Mouse (Mus musculus): Measurements from ENCODE around the gene Stkld1. TPM values are rescaled to one million over a fixed set of nuclear protein-coding genes. Genes with fewer than 3 reads are reported as not detected.

Gene Stkld1
- polyA plus RNA-seq, 2 experiments = 0.18 TPM; not detected in 1

DNA sequence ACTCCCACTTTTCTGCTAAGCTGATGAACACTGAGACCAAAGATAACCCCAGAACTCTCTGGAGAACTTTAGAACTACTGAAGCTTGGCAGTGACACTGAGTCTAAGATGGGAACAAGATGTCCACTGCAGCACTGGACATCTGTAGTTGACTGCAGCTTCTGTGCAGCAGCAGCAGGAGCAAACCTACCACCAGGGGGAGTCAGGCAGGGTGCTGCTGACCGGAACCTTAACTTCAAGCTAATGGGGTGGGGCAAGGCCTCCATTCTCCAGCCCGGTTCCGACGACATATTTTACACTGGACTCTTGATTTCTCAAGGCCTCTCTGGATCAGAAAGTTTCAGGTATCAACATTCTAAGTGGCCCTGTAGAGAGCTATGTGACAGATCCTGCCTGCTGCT lies 26.7 kb upstream of the Stkld1 start:
- peak; percentile 23 for DNase-seq (ENCODE audit: low spot score)
- H3K9me3 ChIP-seq (ENCODE audit: control insufficient read depth, low read length) = no peaks in the 10 kb centered on the region
- TF ChIP-seq POLR2A (IDR thresholded peaks at IDR 0.05; ENCODE audit: borderline replicate concordance, extremely low read depth, insufficient read depth, insufficient read length) = no peak
- no peak overlapping the region for H3K9ac ChIP-seq (ENCODE audit: low read depth, low read length, severe bottlenecking)
- H3K4me2 ChIP-seq (replicated peaks; ENCODE audit: low read depth, low read length, severe bottlenecking) = no peak overlapping the region
- peaks cover 27% of the 10 kb centered on the region for H3K4me1 ChIP-seq (ENCODE audit: control insufficient read depth, insufficient read depth, low read length)
- H3K27ac ChIP-seq (replicated peaks; ENCODE audit: low read depth, low read length) = no peak overlapping the region
- H3K36me3 ChIP-seq (ENCODE audit: control insufficient read depth, insufficient read depth, low read length) = peaks cover 53% of the 10 kb centered on the region
- 68% methylated on average over 4 of the region's 4 CpGs for WGBS
- H3K4me3 ChIP-seq (replicated peaks; ENCODE audit: low read length) = no peak overlapping the region
- no peak for ATAC-seq (ENCODE audit: low FRiP score, low read depth)
- no peaks in the 10 kb centered on the region for H3K27me3 ChIP-seq (ENCODE audit: control insufficient read depth, insufficient read depth, low read length)

- Histone ChIP-seq H3K9me3 (ENCODE audit: control insufficient read depth, low read length) (no peaks in the 10 kb centered on the region), H3K27ac (replicated peaks; ENCODE audit: low read depth, low read length) (no peak overlapping the region), H3K9ac (ENCODE audit: low read depth, low read length, severe bottlenecking) (peak overlapping the region; percentile 95), H3K27me3 (ENCODE audit: control insufficient read depth, insufficient read depth, low read length) (no peaks in the 10 kb centered on the region), H3K4me1 (ENCODE audit: control insufficient read depth, insufficient read depth, low read length) (peaks cover 24% of the 10 kb centered on the region), H3K36me3 (ENCODE audit: control insufficient read depth, insufficient read depth, low read length) (peaks cover 70% of the 10 kb centered on the region), H3K4me3 (replicated peaks; ENCODE audit: low read length) (peak overlapping the region; percentile 83), H3K4me2 (replicated peaks; ENCODE audit: low read depth, low read length, severe bottlenecking) (peak overlapping the region; percentile 79)
- TF ChIP-seq POLR2A (IDR thresholded peaks at IDR 0.05; ENCODE audit: borderline replicate concordance, extremely low read depth, insufficient read depth, insufficient read length) = no peak
- DNase-seq (ENCODE audit: low spot score) = no peak
- 84% methylated on average over 18 of the region's 18 CpGs for WGBS
- ATAC-seq (ENCODE audit: low FRiP score, low read depth) = no peak
These were observed 25.0 kb upstream of the Stkld1 start for GRCm38 (mm10) chr2:26908710-26909386.

- peak overlapping the region; percentile 95 for H3K9ac ChIP-seq (ENCODE audit: low read depth, low read length, severe bottlenecking)
- no peaks in the 10 kb centered on the region for H3K27me3 ChIP-seq (ENCODE audit: control insufficient read depth, insufficient read depth, low read length)
- no peak for TF ChIP-seq POLR2A (IDR thresholded peaks at IDR 0.05; ENCODE audit: borderline replicate concordance, extremely low read depth, insufficient read depth, insufficient read length)
- peak overlapping the region; percentile 79 for H3K4me2 ChIP-seq (replicated peaks; ENCODE audit: low read depth, low read length, severe bottlenecking)
- no peak overlapping the region for H3K27ac ChIP-seq (replicated peaks; ENCODE audit: low read depth, low read length)
- peak overlapping the region; percentile 83 for H3K4me3 ChIP-seq (replicated peaks; ENCODE audit: low read length)
- ATAC-seq (ENCODE audit: low FRiP score, low read depth) (no peak), DNase-seq (ENCODE audit: low spot score) (no peak)
- H3K9me3 ChIP-seq (ENCODE audit: control insufficient read depth, low read length) = no peaks in the 10 kb centered on the region
- H3K4me1 ChIP-seq (ENCODE audit: control insufficient read depth, insufficient read depth, low read length) = peaks cover 24% of the 10 kb centered on the region
- H3K36me3 ChIP-seq (ENCODE audit: control insufficient read depth, insufficient read depth, low read length) = peaks cover 74% of the 10 kb centered on the region
These were observed 24.5 kb upstream of the Stkld1 start for GRCm38 (mm10) chr2:26909387-26909784.

DNA sequence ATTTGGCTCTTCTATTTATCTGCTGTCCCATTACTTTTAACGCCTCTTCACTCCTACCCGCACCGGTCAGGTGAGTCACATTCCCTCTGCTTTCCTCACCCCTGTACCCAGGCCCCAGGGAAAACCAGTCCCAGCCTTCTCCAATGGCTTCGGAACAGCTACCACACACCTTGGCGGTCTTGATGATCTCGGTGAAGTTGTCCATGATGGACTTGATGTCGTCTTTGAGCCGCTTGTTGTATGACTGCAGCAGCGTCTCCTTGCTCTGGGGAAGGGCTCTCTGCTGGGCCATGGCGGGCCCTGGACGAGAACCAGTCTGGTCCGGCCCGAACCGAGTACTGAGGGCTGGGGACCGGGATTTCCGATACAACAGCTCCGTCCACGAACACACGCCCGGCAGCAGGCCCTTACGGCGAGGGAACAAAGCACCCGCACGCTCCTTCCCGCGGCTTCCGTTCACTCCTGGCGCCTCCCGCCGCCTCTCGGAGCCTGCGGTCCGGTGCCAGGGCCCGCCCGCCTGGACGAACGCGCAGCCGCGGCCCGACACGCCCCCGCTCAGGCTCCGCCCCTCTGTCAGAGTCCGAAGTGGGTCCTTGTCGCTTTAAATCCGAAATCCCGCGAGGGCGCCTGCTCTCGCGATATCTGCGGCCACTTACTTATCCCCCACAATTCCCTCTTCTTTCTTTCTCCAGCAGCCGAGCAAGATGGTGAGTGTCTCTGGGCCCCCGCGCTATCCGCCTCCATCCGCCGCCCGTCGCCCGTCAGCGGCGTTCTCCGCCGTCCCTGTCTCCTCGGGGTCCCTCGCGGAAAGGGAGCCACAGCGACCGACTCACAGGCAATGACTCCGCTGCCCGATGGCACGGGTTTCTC lies 23.5 kb upstream of the Stkld1 start, which contains the start of the genes Med22 and Rpl7a:
Med22 (minus strand) TSS at position 554 of the 870 bp plus-strand sequence.
Rpl7a (plus strand) TSS at position 641 of the 870 bp plus-strand sequence.
- WGBS = under 1% methylated on average over 64 of the region's 74 CpGs
- Histone ChIP-seq H3K9me3 (ENCODE audit: control insufficient read depth, low read length) (no peaks in the 10 kb centered on the region), H3K9ac (ENCODE audit: low read depth, low read length, severe bottlenecking) (peak within 1 kb of the TSS; percentile 95), H3K4me3 (replicated peaks; ENCODE audit: low read length) (peak within 1 kb of the TSS; percentile 83), H3K4me1 (ENCODE audit: control insufficient read depth, insufficient read depth, low read length) (peaks cover 27% of the 10 kb centered on the region), H3K27ac (replicated peaks; ENCODE audit: low read depth, low read length) (peak within 1 kb of the TSS; percentile 94), H3K36me3 (ENCODE audit: control insufficient read depth, insufficient read depth, low read length) (peaks cover 65% of the 10 kb centered on the region), H3K4me2 (replicated peaks; ENCODE audit: low read depth, low read length, severe bottlenecking) (peak within 1 kb of the TSS; percentile 97), H3K27me3 (ENCODE audit: control insufficient read depth, insufficient read depth, low read length) (no peaks in the 10 kb centered on the region)
- peak; percentile 92 for ATAC-seq (ENCODE audit: low FRiP score, low read depth)
- TF ChIP-seq POLR2A (IDR thresholded peaks at IDR 0.05; ENCODE audit: borderline replicate concordance, extremely low read depth, insufficient read depth, insufficient read length) = peak; percentile 82; the same call in 1 of the 2 replicates
- DNase-seq (ENCODE audit: low spot score) = peak; percentile 98

GRCm38 (mm10) chr2:26910994-26911765 lies 22.7 kb upstream of the Stkld1 start:
- Histone ChIP-seq H3K9ac (ENCODE audit: low read depth, low read length, severe bottlenecking) (peak overlapping the region; percentile 95), H3K36me3 (ENCODE audit: control insufficient read depth, insufficient read depth, low read length) (peaks cover 57% of the 10 kb centered on the region), H3K9me3 (ENCODE audit: control insufficient read depth, low read length) (no peaks in the 10 kb centered on the region), H3K27ac (replicated peaks; ENCODE audit: low read depth, low read length) (peak overlapping the region; percentile 94), H3K4me2 (replicated peaks; ENCODE audit: low read depth, low read length, severe bottlenecking) (peak overlapping the region; percentile 97), H3K4me1 (ENCODE audit: control insufficient read depth, insufficient read depth, low read length) (peaks cover 29% of the 10 kb centered on the region), H3K4me3 (replicated peaks; ENCODE audit: low read length) (peak overlapping the region; percentile 83), H3K27me3 (ENCODE audit: control insufficient read depth, insufficient read depth, low read length) (no peaks in the 10 kb centered on the region)
- WGBS = 2% methylated on average over 36 of the region's 37 CpGs
- TF ChIP-seq POLR2A (IDR thresholded peaks at IDR 0.05; ENCODE audit: borderline replicate concordance, extremely low read depth, insufficient read depth, insufficient read length) = no peak
- DNase-seq (ENCODE audit: low spot score) = peak; percentile 55
- peak; percentile 25; the same call in 1 of the 2 replicates for ATAC-seq (ENCODE audit: low FRiP score, low read depth)

Measured in limb, embryonic 14.5 days (tissue).